Mouse (Mus musculus) cerebellum, adult 11 months (tissue): ENCODE measurements at regions not wholly inside any gene's neighbourhood (a gene's known extent, or its start where the extent isn't known, plus 50 kb on each side); places are given as distances from the start of the nearest gene placed in this dataset.

Experiments
- DNase-seq: peaks from one replicate; pipeline ENCODE4 v3.0.0; 2022

DNA sequence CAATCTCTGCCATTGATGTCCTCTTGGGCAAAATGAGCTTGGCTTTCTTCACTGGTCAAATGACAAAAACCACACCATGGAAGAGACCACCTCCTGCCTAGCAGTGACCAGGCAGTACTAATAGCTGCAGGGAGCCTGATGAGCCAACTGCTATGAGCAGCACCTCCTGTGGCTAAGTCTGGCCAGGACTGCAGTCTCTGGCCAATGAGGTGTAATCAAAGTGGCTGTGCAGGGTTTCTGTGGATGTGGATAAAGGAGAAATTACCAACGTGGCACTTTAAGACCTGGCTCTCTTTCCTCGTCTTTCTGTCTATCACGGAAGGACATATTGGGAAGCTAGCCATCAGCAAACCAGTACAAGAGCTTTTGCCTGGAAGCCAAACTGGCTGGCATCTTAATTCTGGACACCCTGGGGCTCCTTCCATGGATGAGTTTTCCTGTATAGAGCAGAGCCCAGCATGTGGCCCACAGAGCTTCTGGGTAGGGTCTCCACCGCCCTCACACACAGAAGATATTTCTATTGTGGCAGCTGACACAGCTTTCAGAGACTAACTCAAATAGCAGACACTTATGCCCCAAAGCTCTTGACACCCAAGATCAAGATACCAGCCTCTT lies 188.2 kb upstream of the Rybp start:
- peak; percentile 37 for DNase-seq

DNA sequence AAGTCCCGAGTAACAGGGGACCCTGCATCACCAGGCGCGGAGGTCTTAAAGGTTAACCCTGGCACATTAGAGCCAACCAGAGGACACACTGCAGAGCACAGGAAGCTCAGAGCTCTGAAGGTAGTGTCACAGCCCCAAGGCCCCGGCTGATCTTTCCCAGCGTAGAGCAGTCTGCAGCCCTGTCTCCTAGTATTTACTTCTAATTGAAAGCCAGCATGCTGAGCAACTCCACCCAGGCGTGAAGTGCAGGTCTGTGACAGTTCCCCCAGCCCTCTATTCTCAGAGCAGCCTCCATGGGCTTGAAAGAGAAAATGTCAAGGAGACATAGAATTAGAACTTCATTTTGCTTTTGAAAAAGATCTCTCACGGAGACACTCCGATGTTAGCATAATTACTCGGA lies 187.0 kb upstream of the Rybp start:
- DNase-seq: no peak

DNA sequence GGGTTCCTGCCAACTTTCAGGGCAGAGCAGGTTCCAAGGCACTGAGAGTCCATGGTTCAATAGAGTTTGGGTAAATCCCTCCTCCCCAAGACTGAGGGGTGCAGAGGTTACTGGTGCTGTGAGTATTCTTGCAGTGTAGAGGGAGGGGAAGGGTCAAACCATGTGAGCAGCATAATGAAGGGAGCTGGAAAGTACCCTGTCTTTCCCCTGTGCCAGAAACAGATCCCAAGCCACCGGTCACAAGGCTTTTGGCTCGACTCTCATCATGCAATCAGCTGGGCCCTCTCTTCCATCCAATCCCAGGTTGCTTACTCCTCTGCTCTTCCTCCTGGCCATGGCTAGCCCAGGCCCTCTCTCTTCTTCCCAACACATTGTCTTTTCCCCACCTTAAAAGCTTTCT lies 182.8 kb upstream of the Rybp start:
- DNase-seq: no peak

DNA sequence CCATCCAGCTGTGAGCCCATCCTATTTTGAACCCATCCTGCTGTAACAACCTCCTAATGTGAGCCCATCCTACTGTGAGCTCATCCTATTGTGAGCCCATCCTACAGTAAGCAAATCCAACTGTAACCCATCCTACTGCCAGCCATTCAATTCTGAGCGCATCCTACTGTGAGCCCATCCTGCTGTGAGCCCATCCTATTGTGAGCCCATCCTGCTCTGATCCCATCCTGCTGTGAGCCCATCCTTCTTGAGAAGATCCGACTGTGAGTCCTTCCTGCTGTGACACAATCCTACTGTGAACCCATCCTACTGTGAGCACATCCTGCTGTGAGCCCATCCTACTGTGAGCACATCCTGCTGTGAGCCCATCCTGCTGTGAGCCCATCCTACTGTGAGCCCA lies 175.5 kb upstream of the Rybp start:
- no peak for DNase-seq

DNA sequence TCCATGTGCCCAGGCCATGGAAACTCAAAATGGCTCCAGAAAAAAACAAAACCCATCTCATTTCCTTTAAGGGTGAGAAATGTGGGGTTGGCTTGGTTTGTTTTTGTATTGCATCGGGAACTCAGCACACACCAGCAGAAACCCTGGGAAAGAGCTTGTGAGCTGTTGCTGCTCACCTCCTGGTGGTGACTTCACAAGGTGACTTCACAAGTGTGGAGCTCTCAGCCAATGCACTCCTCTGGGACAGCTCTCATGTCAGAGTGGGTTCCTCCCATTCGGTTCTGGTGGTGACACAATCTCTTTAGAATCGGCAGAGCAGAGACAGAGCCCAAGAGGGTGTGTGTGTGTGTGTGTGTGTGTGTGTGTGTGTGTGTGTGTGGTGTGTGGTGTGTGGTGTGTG lies 166.1 kb upstream of the Rybp start:
- DNase-seq: no peak

DNA sequence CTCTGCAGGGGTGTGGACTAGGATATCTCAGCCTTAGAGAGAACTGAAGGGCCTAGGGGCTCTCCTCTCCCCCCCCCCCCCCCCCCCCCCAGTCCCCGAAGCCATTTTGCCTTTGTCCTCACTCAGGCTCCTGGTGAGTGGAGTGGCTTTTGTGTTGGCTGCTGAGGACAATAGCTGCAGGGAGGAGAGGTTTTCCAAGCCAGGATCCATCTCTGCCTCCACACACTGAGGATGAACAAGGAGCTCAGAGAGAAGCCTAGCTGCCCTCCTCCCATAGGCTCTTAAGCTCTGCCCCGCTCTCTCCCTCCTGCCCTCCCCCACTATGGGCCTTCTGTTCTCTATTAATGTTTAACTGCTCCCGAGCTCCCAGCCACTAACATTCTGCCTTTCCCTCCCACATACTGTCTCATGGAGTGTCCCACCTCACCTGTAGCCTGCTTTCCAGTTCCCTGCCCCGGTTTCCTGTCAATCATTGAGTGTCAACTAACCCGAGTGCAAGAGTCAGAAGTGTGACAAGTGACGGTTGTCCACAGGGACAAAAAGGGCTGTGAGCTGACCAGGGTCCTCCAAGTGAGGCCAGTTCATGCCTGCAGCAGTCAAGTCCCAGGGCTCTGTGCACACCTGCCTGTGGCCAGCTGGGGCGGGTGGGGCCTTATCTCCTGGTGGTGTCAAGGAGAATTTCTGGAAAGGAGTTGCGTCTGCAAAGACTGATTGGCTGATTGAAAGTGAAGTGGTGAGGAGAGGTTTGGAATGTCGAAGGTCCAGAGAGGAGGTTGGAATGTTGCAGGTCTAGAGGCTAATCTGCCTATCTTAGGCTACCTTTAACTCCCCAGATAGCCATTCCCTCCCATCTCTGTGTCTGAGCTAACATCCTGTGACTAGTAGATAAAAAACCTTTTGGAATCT lies 165.1 kb upstream of the Rybp start:
- no peak for DNase-seq

DNA sequence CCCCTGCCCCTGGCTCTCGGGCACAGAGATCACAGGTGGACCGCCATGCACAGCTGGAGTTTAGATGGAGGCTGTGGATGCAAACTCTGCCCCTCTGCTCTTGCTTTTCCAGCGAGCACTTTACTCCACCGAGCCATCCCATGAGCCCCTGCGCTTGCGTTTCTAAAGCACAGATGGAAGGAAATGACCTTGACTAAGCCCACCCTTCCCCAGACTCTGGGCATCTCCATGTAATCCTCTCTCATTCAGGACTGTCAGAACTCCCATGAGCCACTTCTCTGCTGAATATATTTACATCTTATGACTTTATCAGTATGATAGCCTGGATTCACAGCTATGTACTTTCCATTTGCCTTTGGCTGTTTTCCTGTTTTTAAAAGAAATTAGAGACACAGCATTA lies 162.8 kb upstream of the Rybp start:
- DNase-seq: no peak

DNA sequence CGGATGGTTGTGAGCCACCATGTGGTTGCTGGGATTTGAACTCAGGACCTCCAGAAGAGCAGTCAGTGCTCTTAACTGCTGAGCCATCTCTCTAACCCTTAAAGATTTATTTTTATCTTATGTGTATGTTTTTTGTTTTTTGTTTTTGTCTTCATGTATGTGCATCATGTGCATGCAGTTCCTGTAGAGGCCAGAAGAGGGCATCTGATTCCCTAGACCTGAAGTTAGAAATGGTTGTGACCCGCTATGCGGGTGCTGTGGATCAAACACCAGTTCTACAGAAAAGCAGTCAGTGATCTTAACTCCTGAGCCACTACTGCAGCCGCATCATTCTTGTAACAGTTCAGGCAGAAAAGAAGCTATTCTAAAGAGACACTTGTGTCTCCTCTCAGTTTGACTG lies 161.8 kb upstream of the Rybp start:
- DNase-seq: no peak

DNA sequence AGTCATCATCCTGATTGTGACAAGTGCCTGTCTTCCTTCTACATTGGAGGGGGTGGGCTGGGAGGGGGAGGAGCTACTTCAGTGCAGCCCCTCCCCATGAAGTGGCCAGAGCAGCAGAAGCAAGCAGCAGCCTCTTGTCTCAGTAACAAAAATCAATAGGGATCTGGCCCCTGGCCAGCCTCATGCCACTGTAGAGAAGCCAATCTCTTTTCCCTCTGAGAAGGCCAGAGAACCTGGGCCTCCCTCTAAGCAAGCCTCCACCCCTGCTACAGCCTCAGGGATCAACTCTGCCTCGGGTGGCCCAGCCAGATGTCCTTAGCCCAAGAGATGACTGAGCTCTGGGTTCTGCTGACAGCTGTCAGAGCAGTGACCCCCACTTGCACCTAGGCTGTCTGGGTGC lies 159.9 kb upstream of the Rybp start:
- DNase-seq: no peak

DNA sequence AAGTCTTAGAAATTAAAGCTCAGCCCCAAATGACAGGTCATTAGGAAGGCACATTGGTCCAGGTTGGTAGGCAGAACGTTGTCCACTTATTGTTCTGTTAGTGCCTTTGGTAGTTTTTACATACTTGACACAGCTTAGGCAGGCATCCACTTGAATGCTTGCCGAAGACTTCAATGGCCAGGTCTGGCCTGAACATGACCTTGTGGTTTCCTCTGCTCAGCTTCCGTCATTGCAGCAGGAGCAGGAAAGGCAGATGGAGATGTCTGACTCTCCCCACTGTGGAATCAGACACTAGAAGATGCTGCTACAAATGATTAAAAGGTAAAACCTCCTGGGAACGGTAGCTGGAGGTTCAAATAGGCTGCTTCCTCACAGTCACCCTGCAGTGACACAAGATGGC lies 159.5 kb upstream of the Rybp start:
- no peak for DNase-seq

DNA sequence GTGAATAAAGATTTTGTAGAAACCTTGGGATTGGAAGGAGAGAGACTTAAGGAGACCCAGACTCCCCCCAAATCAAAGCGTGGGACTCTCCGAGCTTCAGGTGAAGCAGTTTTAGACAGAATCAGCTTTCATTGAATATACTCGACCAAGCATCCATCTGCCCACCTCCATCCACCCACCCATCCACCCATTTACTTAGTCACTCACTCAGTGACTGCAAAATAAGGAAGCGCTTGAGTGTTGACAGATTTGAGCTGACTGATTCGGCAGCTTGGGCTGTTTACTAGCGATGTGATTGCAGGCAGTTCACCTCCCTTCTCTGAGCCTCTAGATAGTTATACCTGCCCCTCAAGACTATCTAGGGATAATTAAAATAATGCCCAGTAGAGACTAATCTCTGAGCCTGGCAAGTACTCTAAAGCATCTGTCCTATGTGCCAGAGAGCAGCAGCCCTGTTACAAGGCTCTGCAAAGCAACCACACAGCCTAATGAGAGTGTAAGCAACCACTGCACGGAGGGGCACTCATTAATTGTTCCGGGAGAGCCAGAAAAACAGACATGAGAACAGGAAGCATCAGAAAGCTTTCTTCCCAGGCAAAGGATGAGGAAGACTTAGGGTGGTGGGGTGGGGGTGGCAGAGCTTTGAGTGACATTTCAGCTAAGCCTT lies 151.9 kb upstream of the Rybp start:
- DNase-seq: no peak

DNA sequence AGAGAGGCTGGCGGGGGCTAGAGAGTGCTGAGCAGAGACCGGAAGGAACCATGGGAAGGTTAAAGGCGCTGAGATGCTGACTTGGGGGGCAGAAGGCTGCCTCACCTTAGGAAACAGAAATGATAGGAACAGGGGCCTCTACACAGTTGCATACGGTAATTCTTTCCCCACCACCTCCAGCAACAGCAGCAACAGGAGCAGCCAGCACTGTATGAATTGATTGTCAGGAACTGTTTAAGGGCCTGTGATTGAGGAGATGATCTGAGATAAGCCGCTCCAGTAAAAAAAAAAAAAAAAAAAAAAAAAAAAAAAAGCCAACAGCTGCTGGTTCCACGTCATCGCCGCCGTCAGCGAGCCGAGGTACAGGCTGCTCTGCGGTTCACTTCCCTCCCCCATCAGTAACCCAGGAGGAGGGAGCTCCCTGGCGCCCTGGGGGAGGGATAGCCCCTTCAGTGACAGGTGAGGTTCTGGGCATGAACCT lies 151.3 kb upstream of the Rybp start:
- no peak for DNase-seq

DNA sequence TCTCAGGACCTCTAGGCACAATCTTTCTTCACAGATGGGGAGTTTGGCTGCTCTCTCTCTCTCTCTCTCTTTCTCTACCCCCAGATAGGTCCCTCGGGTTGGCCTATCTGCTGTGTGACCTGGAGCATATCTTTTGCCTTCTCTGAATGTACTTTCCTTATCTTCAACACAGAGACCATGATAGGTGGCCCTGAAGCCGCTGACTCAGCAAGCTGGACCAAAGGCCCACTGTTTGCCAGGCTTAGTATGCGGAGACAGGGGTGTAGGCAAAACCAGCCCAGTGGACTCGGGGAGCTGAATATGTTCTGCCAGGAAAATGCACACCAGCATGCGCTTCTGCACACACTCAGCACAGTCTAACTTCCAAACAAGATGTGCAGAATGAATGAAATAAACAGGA lies 150.7 kb upstream of the Rybp start:
- no peak for DNase-seq

DNA sequence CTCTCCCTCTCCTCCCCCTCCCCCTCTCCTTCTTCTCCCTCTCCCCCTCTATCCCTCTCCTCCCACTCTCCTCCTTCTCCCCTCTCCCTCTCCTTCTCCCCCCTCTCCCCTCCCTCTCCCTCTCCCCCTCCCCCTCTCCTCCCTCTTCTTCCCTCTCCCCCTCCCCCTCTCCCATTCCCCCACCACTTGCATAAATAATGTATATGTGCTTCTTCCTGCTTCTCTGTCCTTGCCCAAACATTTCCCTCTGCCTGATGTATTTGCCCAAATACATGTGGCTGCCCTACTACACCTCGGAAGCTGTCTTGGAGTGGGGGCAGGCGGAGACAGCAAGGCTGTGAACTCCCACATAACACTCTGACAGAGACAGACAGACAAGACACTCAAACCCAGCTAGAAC lies 149.2 kb upstream of the Rybp start:
- no peak for DNase-seq

DNA sequence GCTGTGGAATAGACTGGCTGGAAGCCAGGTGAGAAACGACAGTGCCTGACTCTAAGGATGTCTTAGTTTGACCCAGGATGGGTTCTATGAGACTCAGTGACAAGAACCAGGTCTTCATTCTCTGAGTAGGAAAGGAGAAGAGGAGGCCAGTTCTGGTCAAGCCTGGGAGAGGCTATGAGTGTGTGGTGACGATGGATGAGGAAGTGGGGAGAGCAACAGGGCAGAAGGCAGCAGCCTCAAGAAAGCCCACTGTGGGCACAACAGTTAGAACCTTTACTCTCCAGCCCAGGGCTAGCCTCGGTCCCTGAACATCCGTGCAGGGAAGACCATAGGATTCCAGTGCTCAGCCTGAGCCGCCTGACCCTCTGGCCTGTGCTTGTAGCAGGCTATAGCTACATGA lies 147.9 kb upstream of the Rybp start:
- no peak for DNase-seq

DNA sequence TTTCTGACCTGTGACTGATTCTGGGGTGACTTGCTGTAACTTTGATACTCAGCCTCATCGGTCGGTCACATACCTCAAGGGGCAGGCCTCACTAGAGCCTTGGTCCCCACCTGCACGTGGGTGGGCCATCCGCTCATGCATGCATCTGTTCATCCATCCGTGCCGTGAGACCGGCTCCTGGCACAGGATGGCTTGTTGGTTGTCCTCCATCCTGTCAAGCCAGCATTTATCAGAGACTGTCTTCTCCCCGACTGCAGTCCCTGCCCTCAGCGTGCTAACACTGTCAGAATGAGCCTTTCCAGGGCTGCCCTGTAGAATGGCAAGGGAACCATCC lies 146.2 kb upstream of the Rybp start:
- DNase-seq: no peak

DNA sequence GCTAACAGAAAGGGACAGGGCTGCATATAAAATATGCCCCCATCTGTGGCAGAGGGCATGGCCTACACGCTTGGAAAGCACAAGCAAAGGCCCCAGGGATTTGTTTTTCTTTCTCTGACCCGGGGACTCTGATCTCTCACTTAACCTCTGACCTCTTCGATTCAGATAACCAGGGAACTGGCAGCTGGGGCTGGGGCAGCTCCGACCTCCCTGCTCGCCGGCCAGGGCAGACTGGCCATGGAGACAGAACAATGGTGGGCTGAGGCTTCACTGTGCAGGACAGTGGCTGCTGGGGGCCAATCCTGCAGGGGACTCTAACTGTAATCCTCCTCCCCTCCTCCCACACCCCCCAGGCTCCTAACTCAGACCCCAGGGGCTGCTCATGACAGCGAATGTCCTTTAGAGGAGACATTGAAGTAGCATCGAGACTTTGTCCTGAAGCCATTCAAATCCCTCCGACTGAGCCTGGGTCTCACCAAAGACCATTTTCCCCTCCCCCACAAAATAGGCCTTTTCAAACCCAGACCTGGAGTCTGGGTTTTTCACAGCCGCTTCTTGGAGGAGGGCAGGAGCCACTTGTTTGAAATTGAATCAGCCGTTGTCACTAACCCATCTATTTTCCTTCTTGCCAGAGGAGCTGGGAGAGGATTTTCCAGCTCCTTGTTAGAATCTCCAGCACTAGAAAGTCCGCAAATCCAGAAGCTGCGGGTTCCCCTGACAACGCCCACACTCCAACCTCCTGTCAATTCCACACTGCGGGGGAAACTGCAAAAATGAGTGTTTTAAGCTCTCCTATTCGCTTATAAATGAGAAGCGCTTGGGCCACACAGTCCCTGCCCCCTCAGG lies 145.6 kb upstream of the Rybp start:
- DNase-seq: no peak

DNA sequence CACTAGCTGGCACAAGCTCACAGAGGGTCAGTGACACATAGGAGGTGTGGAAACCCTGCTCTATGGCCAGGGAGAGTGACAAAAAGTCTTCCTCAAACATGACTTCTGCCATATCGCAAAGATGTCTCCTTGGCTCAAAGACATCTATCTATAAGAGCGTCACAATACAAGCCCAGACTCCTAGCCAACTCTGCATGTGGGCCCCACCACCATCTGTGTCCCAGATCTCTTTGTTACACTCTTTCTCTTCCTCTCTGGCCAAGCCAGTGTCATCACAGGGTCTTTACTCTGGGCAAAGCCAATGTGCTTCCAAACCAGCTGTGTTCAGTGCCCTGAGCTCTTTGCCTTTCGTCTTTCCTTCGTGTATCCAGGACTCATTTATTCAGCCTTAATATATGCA lies 143.0 kb upstream of the Rybp start:
- DNase-seq: no peak

DNA sequence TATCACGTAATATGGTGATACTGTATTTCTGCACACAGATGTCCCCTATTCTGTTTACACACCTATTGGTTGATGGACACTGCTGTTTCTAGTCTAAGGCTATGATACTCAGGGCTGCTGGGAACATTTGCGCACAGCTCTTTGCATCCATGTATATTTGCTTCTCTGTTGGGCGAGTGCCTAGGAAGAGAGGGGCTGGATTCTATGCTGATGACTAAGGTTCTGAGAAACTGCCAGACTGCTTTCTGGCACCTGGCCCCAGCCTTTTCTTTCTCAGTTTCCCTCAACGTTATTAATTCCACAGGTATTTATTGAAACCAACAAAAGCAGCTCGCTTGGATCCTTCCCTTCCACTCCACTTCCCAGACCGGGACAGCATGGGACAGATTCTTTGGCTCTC lies 142.2 kb upstream of the Rybp start:
- no peak for DNase-seq

DNA sequence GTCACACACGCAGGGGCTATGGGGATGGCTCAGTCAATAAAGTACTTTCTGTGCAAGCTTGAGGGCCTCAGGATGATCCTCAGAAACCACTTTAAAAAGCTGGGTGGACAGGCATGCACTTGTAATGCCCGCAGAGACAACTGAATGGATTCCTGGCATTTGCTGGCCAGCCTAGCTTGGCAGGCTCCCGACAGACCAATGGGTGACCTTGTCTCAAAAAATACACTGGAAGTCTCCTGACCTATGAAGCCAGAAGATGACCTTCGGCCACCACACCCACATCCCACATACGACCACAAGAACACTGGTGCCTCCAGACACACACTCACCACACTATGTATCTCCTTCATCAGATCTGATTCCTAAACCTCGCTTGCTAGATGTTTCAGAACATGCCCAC lies 141.5 kb upstream of the Rybp start:
- DNase-seq: no peak

DNA sequence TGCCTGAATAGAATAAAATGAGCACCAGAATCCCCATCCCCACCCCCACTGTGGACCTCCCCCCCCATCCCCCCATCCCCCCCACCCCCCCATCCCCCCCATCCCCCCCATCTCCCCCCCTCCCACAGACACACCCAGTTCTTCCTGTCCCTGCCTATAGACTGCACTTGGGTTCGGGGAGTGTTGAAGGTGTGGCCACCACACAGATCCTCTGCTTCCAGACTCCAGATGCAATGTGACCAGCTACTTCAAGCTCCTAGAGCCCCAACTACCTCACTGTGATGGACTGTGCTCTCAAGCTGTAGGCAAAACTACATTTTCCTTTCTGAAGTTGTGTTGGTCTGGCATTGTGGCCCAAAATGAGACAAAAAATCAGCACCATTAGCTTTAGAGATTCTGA lies 138.3 kb upstream of the Rybp start:
- DNase-seq: no peak

DNA sequence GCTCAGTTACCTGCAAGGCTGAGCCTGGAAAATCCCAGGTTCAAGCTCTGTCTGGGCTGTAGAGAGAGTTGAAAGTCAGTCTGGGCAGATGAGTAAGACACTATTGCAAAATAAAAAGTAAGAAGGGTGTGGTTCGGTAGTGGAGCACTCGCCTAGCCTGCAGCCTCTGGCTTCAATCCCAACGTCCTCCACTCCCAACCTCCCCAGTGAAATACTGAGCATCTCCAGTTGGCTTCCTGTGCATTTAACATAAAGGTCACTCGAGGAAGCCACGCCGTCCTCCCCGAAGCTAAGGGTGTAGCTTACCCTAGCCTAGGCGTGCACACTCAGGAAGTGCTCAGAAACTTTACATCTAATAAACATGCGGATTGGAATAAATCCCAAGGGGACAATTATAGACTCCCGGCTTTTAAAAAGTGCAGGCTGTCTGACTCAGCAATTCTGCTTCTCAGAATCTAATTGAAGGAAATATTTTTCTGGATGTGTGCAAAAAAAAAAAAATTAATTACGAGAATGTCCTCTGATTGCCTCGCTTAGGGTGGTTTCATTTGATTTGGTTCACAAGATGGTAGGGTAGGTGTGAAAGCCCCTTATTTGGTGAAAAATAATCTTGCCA lies 137.6 kb upstream of the Rybp start:
- no peak for DNase-seq

DNA sequence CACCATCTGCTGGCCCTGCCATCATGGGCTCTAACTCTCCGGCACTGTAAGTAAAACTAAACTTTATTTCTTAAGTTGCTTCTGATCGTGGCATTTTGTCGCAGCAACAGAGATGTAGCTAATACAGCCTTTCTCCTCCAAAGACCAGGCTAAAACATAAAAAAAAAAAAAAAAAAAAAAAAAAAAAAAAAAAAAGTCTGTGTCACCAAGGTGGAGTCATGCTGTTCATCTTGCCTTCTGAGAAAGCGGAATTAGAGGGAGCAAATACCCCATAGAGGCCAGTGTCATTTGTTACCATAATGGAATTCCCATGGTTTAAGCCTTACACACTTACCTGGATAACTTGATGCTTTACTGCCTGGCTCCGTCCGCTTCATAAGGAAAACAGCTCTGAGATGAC lies 136.9 kb upstream of the Rybp start:
- no peak for DNase-seq
